Mouse (Mus musculus): Measurements from ENCODE around the gene Clec3a. TPM values are rescaled to one million over a fixed set of nuclear protein-coding genes. Genes with fewer than 3 reads are reported as not detected.
A peak's percentile ranks its signal among the peaks of the same experiment; 100 is the strongest.

Gene Clec3a
- not detected in 2 replicates for polyA plus RNA-seq (2012; rRNA removed)

DNA sequence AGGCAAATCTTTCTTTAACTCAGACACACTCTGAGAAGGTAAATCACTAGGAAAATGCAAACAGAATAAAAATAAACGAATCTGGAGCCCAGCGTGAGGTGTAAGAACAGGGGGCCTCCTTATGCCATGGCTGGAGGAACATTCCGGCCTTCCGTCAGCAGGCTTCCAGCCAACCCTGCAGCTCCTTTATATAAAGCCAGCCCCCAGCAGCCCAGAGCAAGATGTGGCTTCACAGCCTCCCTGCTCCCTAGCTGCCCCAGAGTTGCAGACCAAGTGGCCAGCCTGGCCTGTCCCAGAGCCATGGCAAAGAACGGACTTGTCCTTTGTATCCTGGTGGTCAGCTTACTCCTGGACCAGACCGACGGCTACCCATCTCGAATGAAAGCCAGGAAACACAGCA is at the start of gene Clec3a:
Clec3a (plus strand) TSS at position 301 of the 400 bp plus-strand sequence.
- DNase-seq (ENCODE audit: low spot score) = no peak

DNA sequence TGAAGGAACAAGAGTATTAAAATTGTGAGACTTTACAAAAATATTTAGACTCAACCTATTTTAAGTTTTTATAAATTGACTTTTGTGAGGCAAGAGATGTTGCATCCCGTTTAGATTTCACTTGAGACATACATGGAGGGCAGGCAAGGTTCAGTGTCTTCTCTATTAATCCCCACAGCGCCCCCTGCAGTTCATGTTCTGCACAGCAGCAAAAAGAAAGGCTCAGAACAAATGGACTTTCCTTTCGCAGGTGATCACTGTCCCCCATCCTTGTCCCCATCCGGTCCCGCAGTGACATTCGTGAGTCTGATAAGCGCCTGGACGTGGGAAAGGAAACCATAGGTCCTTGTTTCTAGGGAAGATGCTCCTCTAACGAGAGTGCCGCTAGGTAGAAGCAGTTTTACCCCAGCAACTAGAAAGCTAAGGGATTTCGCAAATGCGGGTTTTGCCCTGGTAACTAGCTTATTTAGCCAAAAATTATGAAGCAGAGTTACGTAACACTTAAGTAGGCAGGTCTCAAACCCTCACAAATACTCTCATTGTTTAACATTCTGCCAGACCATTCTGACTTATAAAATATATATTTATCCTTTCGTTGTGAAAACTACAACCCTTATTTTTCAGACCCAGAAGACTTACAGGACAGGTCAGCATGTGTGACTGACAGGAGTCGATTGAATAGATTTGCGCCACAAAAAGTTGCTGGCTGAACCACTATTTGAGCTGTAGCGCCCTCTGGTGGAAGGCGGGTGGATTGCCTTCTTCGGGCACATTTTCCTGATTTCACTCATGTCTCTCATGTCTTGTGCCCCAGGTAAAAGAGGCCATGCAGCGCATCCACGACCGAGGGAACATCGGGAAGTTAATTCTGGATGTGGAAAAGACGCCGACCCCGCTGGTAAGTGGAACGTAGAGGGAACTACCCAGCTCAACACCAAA is 48.6 kb upstream of the Clec3a start:
- DNase-seq (ENCODE audit: low spot score) = peak; percentile 68

DNA sequence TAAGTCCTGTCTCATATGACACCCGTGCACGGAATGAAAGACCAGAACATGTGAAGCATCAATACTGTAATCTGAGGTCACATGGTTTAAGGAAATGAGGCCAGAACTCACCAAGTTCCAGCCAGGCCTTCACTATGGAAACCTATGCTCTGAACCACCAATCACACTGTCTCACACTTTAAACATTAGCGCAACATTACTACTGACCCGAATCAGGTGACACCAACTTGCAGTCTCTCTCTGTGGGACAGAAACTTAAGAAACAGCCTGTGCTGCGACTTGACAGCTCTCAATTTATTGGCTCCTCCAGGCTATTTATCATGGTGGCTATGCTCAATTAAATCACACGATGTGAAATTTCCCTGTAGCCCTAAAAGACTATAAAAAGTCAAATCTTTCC is 43.5 kb upstream of the Clec3a start:
- no peak for DNase-seq (ENCODE audit: low spot score)

DNA sequence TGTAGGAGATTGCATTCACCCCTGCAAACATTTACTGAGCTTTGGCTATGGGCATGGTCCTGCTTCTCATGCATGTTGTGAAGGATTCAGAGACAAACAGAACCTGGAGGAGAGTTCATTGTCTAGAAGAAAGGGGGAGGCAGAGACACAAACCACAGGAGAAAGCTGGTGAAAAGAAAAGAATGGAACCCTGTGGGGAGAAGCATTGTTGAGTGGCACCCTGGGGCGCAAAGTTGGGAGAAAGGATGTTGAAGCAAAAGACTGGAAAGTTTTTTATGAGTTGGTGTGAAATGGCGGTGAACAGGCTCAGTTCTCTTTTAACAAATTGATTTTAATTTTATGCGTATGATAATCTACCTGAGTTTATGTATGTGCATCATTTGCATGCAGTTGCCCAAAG is 33.7 kb upstream of the Clec3a start:
- DNase-seq (ENCODE audit: low spot score) = no peak

DNA sequence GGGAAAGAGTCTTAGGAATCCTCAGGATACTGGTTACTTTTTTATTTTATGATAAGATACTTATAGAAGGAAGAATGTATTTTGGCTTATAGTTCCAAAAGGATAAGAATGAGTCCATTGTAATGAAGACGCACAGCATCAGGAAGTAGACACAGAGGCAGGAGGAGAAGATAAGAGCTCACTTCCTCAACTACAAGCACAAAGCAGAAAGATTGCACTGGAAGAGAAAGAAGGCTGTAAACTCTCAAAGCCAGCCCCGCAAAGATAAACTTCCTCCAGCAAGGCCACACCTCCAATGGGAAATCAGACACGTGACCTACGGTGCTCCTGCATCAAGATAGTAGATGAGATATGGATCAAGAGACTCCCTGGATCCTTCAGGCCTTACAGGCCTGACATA is 30.4 kb upstream of the Clec3a start:
- DNase-seq (ENCODE audit: low spot score) = no peak

DNA sequence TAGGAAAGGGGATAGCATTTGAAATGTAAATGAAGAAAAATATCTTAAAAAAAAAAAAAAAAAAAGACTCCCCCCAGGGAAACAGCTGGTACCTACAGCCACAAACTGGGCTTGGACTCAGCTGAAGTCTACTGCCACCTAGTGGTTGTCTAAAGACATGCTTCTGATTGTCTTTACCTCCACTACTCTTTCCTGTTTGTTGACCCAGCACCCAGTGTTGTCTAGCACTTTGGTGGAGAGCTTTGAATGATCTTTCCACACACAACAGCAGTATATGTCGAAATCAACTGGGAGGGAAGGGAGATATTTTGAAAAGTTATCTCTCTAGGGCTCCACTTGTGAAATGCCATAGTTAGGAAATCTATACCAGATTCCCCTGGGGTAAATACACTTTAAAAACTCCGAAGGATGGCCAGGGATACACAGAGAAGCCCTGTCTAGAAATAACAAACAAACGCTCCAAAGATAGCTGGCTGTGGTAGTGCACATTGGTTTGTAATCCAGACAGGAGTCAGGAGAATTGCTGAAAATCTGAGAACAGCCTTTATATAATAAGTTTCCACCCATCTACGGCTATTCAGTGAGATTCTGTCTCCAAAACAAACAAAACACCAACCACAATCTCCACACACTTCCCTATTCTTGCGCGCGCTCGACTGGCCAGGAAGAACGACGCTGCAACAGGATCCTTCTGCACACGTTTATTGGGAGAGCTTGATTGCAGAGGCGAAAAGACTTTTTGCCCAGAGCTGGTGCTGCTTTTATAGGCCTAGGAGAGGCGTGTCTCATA is 27.2 kb upstream of the Clec3a start:
- DNase-seq (ENCODE audit: low spot score) = no peak

DNA sequence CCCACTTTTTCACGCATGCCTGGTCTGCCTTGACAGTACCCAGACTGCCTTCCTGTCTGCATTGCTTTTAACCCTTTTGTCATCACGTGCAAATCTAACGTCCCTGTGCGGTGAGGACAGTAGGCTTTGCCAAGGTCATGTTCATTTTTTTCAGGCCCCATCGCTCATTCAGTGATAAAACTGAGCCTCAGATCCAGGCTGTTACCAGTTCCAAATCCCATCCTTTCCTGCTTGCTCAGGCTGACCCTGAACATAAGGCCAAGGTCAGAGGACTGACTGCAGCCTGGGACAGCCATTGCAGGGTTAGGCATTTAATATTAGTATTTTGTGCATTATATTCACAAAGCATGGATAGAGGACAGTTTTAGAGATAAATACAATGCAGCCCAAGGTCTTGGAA is 19.6 kb upstream of the Clec3a start:
- DNase-seq (ENCODE audit: low spot score) = no peak

DNA sequence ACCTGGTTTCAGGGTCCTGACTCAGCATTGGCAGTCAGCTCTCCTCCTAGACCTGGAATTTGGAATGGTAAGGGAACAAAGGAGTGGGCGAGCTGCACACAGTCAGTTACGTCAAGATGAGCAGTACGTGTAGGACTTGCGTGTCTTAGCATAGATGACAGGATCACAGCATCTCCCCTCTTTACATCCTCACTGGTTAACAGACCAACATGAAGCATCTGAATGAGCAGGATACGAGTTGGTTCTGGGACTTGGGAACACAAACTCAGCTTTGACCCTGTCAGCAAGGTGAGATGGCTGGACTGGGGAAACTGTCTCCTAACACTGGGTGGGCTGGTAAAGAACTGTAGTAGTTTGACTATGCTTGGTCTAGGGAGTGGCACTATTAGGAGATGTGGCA is 18.6 kb upstream of the Clec3a start:
- no peak for DNase-seq (ENCODE audit: low spot score)

DNA sequence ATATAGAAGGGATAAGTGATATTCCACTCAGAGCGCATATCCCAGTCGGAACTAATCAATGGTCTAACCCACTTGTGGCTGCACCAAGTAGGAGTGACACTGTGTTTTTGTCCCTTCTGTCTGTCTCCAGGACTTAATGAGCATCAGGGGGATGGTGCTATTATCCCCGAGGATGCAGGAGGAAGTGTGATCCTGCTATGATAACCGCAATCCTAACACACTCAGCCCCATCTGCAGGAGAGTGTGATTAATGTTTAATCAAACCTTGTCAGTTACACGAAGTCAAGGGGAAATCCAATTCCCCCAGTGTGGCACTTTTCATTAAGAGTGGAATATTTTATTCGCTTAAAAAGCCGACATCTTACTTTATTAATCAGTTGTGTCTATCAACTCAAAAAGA is 16.2 kb upstream of the Clec3a start:
- no peak for DNase-seq (ENCODE audit: low spot score)

DNA sequence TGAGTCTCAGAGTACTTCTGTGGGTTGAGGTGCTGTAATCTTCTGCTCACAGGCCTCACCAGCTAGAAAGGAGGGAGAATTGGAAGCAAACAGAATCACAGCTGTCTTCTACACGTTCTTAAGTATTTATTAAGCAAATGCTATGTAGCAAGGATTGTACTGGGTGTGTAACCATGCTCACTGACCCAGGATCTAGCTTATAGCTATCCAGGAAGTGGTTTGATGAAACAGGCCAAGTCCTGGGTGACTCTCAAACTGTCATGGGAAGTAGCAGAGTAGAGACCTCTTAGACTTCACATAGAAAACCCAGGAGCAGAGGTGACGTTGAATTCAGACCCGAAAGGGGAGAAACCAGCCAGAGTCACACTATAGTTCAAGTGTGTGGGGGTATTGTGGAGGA is 6.5 kb upstream of the Clec3a start:
- no peak for DNase-seq (ENCODE audit: low spot score)

DNA sequence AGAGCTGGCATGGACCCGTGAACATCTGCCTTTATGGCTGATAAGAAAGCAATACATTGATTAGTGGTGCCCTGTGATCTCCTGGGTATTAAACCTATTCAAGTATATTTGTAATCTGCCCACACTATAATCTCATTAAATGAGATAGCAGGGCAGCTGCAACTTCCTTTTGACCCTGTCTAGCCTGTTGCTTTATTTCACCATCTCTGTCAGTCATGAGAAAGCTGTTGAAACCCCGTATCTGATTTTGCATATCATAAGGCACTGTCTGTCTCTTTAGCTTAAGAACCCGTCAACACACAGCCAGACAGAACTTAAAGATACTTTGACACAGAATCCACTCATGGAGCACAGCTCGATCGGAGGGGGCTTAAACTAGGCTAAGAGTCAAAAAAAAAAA is 600 bp downstream of the Clec3a start:
- no peak for DNase-seq (ENCODE audit: low spot score)

DNA sequence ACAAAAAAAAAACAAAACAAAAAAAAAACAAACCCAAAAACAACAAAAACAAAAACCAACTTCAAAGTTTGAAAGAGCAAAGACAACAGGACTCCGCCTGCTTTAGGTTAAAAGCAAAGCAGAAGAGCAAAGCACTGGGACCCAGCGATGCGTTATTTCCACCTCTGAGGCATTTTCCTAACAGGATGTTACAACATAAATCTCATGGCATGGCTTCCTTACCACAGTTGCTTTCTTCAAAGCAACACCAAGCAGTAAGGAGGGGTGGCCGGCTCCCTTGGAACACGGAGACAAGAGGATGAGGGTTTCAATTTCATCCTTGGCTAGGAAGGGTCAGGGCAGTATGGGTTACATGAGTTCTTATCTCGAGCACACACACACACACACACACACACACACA is 1.0 kb downstream of the Clec3a start:
- no peak for DNase-seq (ENCODE audit: low spot score)

DNA sequence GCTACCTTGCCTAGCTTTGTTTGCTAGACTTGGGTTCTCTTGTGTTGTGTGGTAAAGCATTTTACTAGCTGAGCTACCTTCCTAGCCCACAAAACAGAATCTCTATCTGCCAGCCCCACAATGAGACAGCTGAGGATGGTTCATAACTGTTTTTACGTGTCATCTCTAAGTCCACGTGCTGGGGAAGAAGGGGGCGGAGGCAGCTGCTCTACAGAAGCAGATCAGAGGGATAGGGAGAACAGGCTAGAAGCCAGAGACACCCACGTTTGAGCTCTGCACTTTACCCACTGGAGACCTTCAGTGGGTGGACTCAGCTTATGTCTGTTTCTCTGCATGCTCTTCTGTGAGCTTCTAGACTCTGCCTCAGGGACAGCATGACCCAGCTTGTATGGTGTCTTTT is 3.7 kb downstream of the Clec3a start:
- DNase-seq (ENCODE audit: low spot score) = no peak

DNA sequence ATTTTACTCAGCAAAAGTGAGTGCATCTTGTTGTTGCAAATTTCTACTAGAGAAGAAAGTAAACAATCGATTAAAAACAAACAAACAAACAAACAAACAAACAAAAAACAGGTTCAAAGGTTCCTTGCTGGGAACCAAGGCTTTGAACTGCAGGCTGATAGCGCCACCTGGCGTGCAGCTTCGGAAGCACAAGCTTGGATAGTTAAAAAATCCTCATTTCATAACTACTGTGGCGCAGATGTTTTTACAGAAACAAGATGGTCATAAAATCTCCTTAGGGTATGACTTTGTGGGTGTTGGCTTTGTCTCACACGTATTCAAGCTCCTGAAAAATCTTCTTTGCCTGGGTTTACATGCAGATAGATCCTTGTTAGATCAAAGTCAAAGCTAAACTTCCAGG is 20.4 kb downstream of the Clec3a start:
- no peak for DNase-seq (ENCODE audit: low spot score)

DNA sequence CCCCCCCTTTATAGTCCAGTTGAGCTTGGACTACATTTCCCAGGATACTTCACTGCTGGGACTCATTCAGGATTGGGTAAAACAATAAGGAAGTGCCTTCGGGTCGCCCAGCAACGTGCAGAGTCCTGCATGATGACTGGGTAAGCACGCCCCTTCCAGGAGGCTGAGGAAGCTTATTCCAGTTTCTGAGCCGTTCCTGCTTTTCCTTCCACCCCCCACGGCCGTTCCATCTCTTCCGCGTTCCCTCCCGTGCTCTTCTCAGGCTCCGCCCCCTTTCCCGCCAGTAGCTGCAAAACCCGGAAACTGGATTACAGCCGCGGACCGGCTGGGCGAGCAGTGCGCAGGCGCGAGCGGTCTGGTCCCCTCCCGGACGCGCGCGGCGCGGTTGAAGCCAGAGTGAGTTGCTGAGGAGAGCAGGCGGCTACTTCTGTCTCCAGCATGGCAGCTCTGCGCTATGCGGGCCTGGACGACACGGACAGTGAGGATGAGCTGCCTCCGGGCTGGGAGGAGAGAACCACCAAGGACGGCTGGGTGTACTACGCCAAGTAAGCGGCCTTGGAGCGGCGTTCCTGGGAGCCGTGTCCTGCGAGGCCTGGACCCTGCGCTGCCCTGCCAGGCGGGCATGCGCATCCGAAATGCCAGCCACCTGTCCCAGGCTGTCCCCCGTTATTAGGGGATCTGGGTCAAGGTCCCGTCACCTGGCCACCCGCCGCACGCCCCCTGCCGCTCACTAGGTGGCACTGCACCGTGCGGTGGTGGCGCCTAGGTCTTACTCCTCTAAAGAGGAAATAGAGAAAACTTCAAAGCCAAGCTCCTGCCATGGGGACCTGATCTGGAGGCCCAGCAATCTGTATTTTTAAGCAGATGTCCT is 21.7 kb downstream of the Clec3a start, which contains the start of gene Wwox:
Wwox (plus strand) TSS at position 322 of the 871 bp plus-strand sequence.
- peak; percentile 100 for DNase-seq (ENCODE audit: low spot score)

DNA sequence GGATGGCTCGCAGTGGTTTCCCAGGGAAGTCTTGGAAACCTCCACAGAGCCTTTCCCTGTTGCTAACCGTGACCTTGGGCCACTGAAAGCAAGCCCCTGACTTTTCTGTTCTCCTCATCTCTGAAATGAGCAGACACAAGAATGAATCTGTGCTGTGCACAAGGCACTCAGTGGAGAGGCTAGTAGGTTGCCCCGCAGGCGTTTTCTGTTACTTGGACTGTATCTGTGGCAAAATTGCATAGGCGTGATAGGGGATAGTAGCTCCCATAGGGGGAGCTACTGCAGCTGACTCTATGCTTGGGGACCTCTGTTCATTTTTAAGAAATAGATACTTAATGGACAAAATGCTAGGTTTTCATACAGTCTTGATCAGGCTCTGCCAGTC is 22.3 kb downstream of the Clec3a start:
- no peak for DNase-seq (ENCODE audit: low spot score)

DNA sequence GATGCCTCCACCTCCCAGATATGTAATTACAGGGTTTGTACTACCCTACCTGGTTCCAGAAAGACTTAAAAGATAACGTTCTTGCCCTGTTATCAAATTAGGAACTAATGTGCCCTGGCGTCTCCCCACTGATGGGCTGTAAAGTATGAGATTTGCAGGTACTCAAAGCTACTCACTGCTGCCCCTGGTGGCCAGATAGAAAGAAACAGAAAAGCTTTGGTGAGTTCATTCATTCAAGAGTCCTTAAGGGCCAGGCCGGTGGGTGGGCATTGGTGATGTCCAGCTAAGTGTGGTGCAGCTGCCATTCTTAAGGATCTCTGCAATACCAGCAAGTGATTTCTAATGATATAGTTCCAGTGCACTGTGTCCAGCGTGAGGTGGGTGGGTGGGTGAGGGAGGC is 23.7 kb downstream of the Clec3a start:
- DNase-seq (ENCODE audit: low spot score) = no peak

DNA sequence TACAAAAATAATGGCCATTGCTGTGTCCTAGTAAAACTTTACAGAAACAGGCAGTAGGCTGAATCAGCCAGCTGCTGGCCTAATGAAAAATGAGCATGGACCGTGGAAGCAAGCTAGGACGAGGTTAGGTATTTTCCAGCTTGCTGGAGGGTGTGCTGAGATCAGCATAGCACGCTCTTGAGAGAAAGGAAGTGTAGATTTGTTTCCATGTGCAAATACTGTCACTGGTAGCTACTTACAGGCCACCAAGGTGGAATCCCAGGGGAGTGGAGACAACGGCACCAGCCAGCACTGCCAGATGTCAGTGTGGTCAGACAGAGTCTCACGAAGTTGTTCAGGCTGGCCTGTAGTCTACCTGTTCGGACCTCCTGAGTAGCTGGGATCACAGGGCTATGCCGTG is 29.0 kb downstream of the Clec3a start:
- no peak for DNase-seq (ENCODE audit: low spot score)

DNA sequence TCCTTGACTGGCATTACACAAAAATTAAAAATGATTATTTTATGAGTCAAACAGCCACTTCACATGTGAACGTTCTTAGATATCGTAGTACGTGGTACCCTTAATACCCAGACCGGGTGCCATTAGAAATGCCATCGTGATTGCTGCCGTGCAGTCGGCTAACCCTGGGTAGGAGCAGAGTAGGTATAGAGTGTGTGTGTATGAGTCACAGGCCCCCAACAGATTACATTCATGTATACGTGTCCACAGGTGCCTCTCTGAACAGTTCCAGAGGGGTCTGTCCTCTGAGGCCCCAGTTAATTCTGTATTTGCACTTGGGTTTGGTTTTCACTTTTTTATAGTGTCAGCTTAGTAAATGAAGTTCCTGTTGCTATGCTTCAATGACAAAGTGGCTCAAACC is 34.4 kb downstream of the Clec3a start:
- DNase-seq (ENCODE audit: low spot score) = no peak

DNA sequence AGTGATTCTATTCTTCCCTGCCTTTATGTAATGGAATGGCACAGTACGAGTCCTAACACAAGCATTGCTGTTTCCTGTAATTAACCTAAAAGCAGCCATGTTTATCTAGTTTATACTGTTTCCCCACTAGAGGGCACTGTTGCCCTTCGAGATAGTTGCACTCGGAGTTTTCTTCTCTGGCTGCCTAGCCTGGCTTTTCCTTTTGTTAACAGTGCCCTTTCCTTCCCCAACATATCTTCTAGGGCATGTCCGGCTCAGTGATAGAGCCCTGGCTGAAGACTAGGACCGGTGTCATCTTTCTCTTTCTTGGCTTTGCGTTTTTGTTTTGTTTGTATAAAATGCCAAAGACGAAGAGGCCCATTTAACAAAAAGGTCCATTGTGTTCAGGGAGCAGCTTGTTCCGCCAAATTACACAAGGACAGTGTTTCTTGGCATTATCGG is 34.9 kb downstream of the Clec3a start:
- DNase-seq (ENCODE audit: low spot score) = no peak

DNA sequence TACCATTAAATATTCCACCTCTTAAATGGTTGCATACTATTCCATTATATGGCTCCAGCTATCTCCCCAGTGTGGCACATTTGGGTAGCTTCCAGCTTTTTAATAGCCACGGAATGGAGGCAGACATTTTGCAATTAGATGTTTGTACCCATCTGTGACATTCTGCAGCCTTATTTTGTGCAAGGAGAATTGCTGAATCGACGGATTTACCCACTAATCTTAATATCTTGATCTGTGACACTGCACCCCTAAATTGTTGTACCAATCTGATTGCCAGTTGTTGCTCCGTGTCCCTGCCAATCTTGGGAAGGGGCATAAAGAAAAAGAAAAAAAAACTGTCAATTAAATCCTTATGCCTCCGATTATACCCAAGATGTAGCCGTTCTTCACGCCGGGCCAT is 37.4 kb downstream of the Clec3a start:
- no peak for DNase-seq (ENCODE audit: low spot score)

DNA sequence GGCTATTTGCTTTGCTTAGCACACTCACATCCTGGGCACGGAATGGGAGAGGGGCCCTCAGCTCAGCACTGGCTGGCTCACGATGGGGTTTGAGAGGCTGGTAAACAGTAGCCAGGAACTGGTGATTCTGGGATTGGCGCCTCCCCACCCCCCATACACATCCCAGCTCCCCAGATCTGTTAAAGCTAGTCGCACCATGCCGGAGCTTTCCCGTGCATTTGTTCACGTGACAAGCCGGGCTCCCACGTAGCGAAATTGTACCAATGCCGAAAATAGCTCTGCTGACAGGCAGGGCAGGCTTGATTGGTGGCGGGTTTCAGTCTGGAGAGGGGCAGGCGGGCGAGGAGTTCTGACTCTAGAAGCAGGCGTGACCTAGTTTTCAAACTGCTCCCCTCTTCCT is 38.1 kb downstream of the Clec3a start:
- no peak for DNase-seq (ENCODE audit: low spot score)

All from urinary bladder, adult 2 months (tissue).